Mouse (Mus musculus) lung, postnatal 0 days (tissue): ENCODE results near the gene Stk11.

Source experiments
- CTCF ChIP-seq: IDR thresholded peaks from 2 replicates; pipeline ENCODE4 v1.5.1; 2016; ENCODE audit warnings: antibody characterized with exemption, mild to moderate bottlenecking
- EP300 ChIP-seq: IDR thresholded peaks from 2 replicates; pipeline ENCODE4 v1.6.1; 2016; ENCODE audit warnings: antibody characterized with exemption, mild to moderate bottlenecking, control low read depth

GRCm38 (mm10) chr10:80115944-80116335 lies 337 bp downstream of the Stk11 start:
- no peak for TF ChIP-seq CTCF
- no peak for TF ChIP-seq EP300
